ENCODE assay signal across 8 mouse cellular contexts in the genomic region with DNA sequence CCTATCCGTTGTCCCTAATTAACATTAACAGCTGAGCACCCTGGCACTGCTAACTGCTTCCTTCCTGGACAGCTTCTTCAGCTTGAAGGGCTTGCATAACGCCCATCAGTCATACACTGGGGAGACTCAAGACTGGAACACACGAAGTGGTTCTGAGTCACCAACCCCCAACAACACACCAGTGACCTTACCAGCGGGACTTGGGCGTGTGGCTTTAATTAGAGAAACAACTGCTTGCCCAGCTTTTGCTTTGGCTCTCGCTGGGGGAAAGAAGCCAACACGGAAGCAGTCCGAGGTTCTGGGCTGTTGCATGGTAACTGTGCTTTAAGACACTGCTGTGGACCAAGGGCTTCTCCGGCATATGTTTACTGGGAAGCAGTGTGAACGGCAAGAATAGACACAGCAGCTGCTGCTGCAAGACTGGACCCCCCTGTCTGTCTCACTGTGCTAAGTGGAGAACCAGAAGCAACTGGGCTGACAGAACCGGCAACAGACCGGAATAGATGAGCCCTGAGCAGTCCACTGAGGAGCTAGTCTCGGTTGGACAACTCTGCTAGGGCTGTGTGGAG. TPM values are rescaled to one million over a fixed set of nuclear protein-coding genes. Genes with fewer than 3 reads are reported as not detected.
DNase-seq lines count a peak whose midpoint lies in the region; ATAC-seq and TF ChIP-seq lines count a peak whose summit lies in the region.

No protein-coding gene starts in this region.

- no peaks in the 10 kb centered on the region for H3K36me3 ChIP-seq in intestine, embryonic 14.5 days (ENCODE audit: control insufficient read depth, insufficient read depth, low read length)

- TF ChIP-seq POLR2A in bone marrow macrophage, adult 2 months (IDR thresholded peaks at IDR 0.05; ENCODE audit: borderline replicate concordance, low read depth, low read length): no peak
- TF ChIP-seq POLR2A in lung, adult 2 months (IDR thresholded peaks at IDR 0.05; ENCODE audit: borderline replicate concordance, extremely low read depth, low read depth, low read length): no peak

- H3K4me3 ChIP-seq in layer of hippocampus, adult 2 months: peak overlapping the region; percentile 40
- H3K4me3 ChIP-seq in bone marrow macrophage, adult 2 months (ENCODE audit: insufficient read depth, low read length): peak overlapping the region; percentile 46
- H3K4me3 ChIP-seq in intestine, embryonic 14.5 days (ENCODE audit: low read depth, low read length): no peak overlapping the region
- peak overlapping the region; percentile 1 for H3K4me3 ChIP-seq in lung, adult 2 months (replicated peaks; ENCODE audit: extremely low read depth, low read depth, low read length)

- 44% methylated on average over 13 of the region's 13 CpGs for WGBS in intestine, embryonic 14.5 days
- 12% methylated on average over 13 of the region's 13 CpGs for WGBS in lung, adult 2 months

- H3K27ac ChIP-seq in layer of hippocampus, adult 2 months: 0 out of 2 replicates have a peak overlapping the region, but pooled peaks have one; percentile 24
- peak overlapping the region; percentile 68 for H3K27ac ChIP-seq in bone marrow macrophage, adult 2 months (ENCODE audit: insufficient read depth, low read depth, low read length)
- H3K27ac ChIP-seq in intestine, embryonic 14.5 days (ENCODE audit: low read depth): no peak overlapping the region

- H3K27me3 ChIP-seq in intestine, embryonic 14.5 days (replicated peaks; ENCODE audit: control insufficient read depth, insufficient read depth, low read length): no peaks in the 10 kb centered on the region

- no peak for TF ChIP-seq CTCF in layer of hippocampus, adult 2 months (conservative IDR thresholded peaks at IDR 0.05)
- TF ChIP-seq CTCF in bone marrow macrophage, adult 2 months (IDR thresholded peaks at IDR 0.05; ENCODE audit: low read depth, low read length): no peak
- TF ChIP-seq CTCF in lung, adult 2 months (IDR thresholded peaks at IDR 0.05; ENCODE audit: insufficient read depth, low read length): no peak

- H3K4me2 ChIP-seq in intestine, embryonic 14.5 days (ENCODE audit: low read length): peak overlapping the region; percentile 16; the same call in 1 of the 2 replicates

- no peak for DNase-seq in layer of hippocampus, adult 2 months (ENCODE audit: low spot score in 2 of 2)
- no peak for DNase-seq in layer of hippocampus, adult 9-10 months (ENCODE audit: low spot score)
- DNase-seq in gastrocnemius, adult 18-20 months (ENCODE audit: low spot score): peak; percentile 86
- no peak for DNase-seq in intestine, embryonic 14.5 days (ENCODE audit: low spot score)
- DNase-seq in lung, adult 2 months: peak; percentile 43
- DNase-seq in right cerebral cortex, postnatal 10 days (ENCODE audit: low spot score in 2 of 2): peak; percentile 55 to 75
- no peak for DNase-seq in spleen, postnatal 14 days (ENCODE audit: low spot score in 2 of 2)

- H3K9me3 ChIP-seq in intestine, embryonic 14.5 days (ENCODE audit: control insufficient read depth, low read length): no peaks in the 10 kb centered on the region

- ATAC-seq in intestine, embryonic 14.5 days (replicated peaks; ENCODE audit: low FRiP score, low TSS enrichment, low read depth): no peak

- peaks cover 6% of the 10 kb centered on the region; the same call in 1 of the 2 replicates for H3K4me1 ChIP-seq in bone marrow macrophage, adult 2 months (ENCODE audit: control insufficient read depth, insufficient read depth, low read length)
- H3K4me1 ChIP-seq in intestine, embryonic 14.5 days (replicated peaks; ENCODE audit: control insufficient read depth, insufficient read depth, low read length): no peaks in the 10 kb centered on the region
- peaks cover 9% of the 10 kb centered on the region for H3K4me1 ChIP-seq in lung, adult 2 months (ENCODE audit: control insufficient read depth, insufficient read depth, low read length)

- no peak overlapping the region for H3K9ac ChIP-seq in intestine, embryonic 14.5 days (ENCODE audit: low read length)

RNA-seq across cellular contexts. Expression of gene Gch1, which starts 11.3 kb away (rescaled TPM):
- total RNA-seq in layer of hippocampus, adult 2 months (2021): 1 to 10 TPM; 1.1 to 1.9 TPM
- 10.0 and 12.9 TPM in 2 replicates for polyA plus RNA-seq in bone marrow macrophage, adult 2 months (2012; ENCODE audit: insufficient read depth, insufficient read length, missing spikeins)
- total RNA-seq in gastrocnemius, adult 18-20 months (2021): 1 to 10 TPM; 1.9 to 3.6 TPM
- 3.0 and 4.4 TPM in 2 replicates for polyA plus RNA-seq in intestine, embryonic 14.5 days (2014; fragmentation: Nextera tagmentation; extraction: Ambion mirVana)
- polyA plus RNA-seq in lung, adult 2 months (2012; rRNA removed): 9.9 and 11.3 TPM in 2 replicates

Comparison
In these comparisons a context has a peak if more than half of its experiments do, and no peak if none do; other contexts are left out.
1. DNase-seq: peak in gastrocnemius, adult 18-20 months (single experiment), lung, adult 2 months (single experiment) and right cerebral cortex, postnatal 10 days (2 of 2); none in layer of hippocampus, adult 2 months (0 of 2), layer of hippocampus, adult 9-10 months (single experiment), intestine, embryonic 14.5 days (single experiment) and spleen, postnatal 14 days (0 of 2).